Mouse (Mus musculus) kidney, adult 9 months (tissue): ENCODE data around the gene Wdr66.

ENCODE experiments used
- DNase-seq: peaks from one replicate; pipeline ENCODE4 v3.0.0; 2022

Wdr66 gene

GRCm38 (mm10) chr5:123364302-123364971 lies 112.5 kb downstream of the Wdr66 start:
- peak; percentile 91 for DNase-seq

- DNase-seq = no peak
Measured at GRCm38 (mm10) chr5:123368869-123369488, 117.1 kb downstream of the Wdr66 start.

GRCm38 (mm10) chr5:123370049-123370448 lies 118.1 kb downstream of the Wdr66 start:
- DNase-seq = peak; percentile 60

DNA sequence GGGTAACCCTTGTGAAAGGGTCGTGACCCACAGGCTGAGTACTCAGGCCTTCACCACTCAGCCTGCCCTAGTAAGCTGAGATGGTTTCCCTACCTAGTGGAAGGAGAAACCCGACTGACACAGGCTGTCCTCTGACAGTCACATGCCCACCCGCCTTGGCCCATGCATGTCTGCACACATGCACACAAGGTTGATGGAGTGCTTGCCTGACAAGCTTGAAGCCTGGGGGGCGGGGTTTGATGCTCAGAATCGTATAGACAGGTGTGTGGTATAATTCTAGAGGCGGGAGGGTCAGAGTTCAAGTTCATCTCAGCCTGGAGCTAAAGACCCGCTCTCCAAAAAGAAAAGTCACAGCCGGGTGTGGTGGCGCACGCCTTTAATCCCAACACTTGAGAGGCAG lies 123.4 kb downstream of the Wdr66 start:
- DNase-seq = no peak

DNA sequence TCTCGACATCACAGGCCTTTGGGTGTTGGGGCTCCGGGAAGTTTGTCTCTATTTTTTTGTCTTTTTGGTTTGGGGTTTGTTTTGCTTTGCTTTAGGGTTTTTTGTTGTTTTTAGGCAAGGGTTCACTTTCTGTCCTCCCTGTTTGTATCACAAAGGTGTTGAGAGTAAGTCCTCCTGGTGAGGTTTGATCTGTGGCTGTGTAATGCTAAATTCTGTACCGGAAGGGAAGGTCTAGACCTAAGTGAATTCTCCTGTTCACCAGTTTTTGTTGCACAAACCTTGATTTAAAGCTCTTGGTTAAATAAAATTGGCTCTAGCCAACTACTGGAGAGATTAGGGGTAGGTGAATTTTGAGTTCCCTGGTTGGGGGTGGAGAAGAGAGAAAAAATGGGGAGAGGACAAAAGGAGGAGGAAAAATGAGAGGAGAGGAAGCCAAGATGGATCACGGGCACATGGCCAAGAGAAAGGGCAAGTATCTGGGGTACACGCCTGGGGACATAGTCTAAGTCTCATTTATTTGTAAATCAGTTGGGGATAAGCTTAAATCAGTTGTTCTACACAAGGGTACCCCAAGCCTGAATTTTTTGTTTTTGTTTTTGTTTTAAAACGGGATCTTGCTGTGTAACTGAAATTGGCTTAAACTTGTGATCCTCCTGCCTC lies 124.0 kb downstream of the Wdr66 start:
- DNase-seq = no peak

GRCm38 (mm10) chr5:123376569-123376968 lies 124.7 kb downstream of the Wdr66 start:
- peak; percentile 87 for DNase-seq
